Mouse (Mus musculus): ENCODE measurements around the gene Akr1c18. TPM values are rescaled to one million over a fixed set of nuclear protein-coding genes. Genes with fewer than 3 reads are reported as not detected.
"Not testable (repeated sequence)": the region's sequence is repeated elsewhere in the genome, so short reads cannot be mapped to it uniquely, and the experiment has no call there.

Akr1c18 gene
- total RNA-seq (2021): under 1 TPM; 0.66 to 0.79 TPM

DNA sequence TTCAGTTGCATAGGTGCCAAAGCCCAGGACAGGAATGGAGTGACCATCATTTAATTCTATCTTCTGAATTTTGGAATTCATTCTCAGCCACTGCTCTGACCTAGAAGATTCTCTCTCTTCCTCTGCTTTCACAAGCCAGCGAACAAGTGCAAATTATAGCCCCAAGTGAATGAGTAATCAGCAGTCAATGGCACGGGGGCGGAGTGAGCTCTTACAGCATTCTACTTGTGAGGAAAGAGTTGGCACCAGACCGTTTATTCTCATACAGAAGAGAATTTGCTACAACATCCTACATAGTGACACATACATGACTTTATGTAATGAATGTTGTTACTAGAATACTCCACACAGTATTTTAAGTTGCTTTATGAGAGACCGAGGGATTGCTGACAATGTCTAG, at the start of gene Akr1c18:
TSS of gene Akr1c18 (minus strand) at position 137 of the 400 bp plus-strand sequence.
- peak in 1 of 2 experiments; percentile 3 for DNase-seq (ENCODE audit: extremely low spot score in 1 of 2, low spot score in 2 of 2)
- intact Hi-C loops (cut with DNase I): no loop called here

GRCm38 (mm10) chr13:4192511-4192910, 42.1 kb upstream of the Akr1c18 start:
- no peak for DNase-seq (ENCODE audit: extremely low spot score in 1 of 2, low spot score in 2 of 2)
- intact Hi-C loops (cut with DNase I): no loop called here

- intact Hi-C loops (cut with DNase I): no loop called here
- DNase-seq (ENCODE audit: extremely low spot score in 1 of 2, low spot score in 2 of 2): no peak
Observed at GRCm38 (mm10) chr13:4190904-4191303, 40.5 kb upstream of the Akr1c18 start, which contains the start of gene Akr1c13. TSS of gene Akr1c13 (plus strand) at chr13:4191150.

DNA sequence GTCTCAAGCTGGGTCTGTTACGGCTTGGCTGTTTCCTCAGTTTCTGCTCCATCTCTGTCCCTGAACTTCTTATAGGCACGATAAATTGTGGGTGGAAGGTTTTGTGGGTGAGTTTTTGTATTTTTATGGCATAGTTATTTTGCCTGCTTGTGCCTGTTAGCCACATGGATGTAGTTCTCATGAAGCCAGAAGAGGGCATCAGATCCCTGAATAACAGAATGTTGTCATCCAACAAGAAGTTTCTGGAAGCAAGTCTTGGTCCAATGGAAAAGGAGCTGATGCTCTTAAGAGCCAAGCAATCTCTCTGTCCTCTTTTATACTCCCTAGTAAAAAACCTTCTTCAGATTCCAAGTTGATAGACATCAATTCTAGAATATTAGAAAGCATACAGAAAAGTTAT, 37.7 kb upstream of the Akr1c18 start:
- intact Hi-C loops (cut with DNase I): loop anchor here (5.0 kb wide), 2 partner anchors 94 to 424 kb away; no protein-coding TSS in a partner anchor
- DNase-seq (ENCODE audit: extremely low spot score in 1 of 2, low spot score in 2 of 2): peak in 1 of 2 experiments; percentile 23

GRCm38 (mm10) chr13:4186641-4187411, 36.4 kb upstream of the Akr1c18 start:
- intact Hi-C loops (cut with DNase I): loop anchor here (5.0 kb wide), 2 partner anchors 95 to 425 kb away; no protein-coding TSS in a partner anchor
- DNase-seq (ENCODE audit: extremely low spot score in 1 of 2, low spot score in 2 of 2): not testable (repeated sequence)

- no peak for DNase-seq (ENCODE audit: extremely low spot score in 1 of 2, low spot score in 2 of 2)
- intact Hi-C loops (cut with DNase I): no loop called here
Observed at GRCm38 (mm10) chr13:4183116-4183515, 32.7 kb upstream of the Akr1c18 start.

DNA sequence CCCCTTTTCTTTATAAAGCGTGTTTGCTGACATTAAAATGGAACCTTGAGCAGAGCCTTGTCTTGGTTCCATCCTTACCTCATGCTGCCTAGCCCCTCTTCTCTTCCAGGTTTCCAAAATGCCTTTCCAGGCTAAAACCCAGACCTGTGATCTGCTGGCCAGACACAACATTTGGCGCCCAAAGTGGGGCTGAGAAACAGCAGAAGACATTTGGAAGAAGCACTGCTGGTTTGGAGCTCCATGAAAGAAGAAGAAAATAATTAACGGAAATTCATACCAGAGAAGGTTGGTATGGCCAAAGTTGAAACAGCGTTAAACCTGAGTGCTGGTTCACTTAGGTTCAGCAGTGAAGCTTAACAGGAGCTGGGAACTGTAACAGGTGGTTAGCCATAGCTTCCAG, 30.9 kb upstream of the Akr1c18 start:
- intact Hi-C loops (cut with DNase I); DNase-seq (ENCODE audit: extremely low spot score in 1 of 2, low spot score in 2 of 2): not testable (repeated sequence)

GRCm38 (mm10) chr13:4172978-4173377, 22.5 kb upstream of the Akr1c18 start:
- intact Hi-C loops (cut with DNase I): no loop called here
- no peak for DNase-seq (ENCODE audit: extremely low spot score in 1 of 2, low spot score in 2 of 2)

GRCm38 (mm10) chr13:4168006-4168405, 17.6 kb upstream of the Akr1c18 start:
- DNase-seq (ENCODE audit: extremely low spot score in 1 of 2, low spot score in 2 of 2): no peak
- intact Hi-C loops (cut with DNase I): no loop called here

DNA sequence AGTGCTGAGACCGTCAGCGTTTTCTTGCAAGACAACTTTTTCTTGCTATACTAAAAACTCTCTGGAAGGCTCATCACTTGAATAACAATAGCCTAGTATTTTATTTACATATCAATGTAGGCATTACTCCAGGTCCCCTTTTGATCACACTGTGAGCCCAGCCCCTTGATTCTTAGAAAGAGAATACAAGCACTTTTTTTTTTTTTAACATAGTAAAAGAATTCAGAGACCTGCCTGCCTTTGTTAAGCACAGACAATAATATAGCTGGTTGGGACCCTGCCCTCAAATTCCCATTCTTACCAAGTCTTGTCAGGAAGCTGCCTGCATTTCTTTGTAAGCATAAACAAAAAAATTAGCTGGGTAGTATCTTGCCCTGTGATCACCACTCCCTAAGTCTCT, 4.8 kb upstream of the Akr1c18 start:
- DNase-seq (ENCODE audit: extremely low spot score in 1 of 2, low spot score in 2 of 2): no peak
- intact Hi-C loops (cut with DNase I): no loop called here

- no peak for DNase-seq (ENCODE audit: extremely low spot score in 1 of 2, low spot score in 2 of 2)
- intact Hi-C loops (cut with DNase I): no loop called here
Observed at GRCm38 (mm10) chr13:4153593-4153992, 3.1 kb upstream of the Akr1c18 start.

- intact Hi-C loops (cut with DNase I): no loop called here
- DNase-seq (ENCODE audit: extremely low spot score in 1 of 2, low spot score in 2 of 2): no peak
Observed at GRCm38 (mm10) chr13:4152908-4153307, 2.5 kb upstream of the Akr1c18 start.

DNA sequence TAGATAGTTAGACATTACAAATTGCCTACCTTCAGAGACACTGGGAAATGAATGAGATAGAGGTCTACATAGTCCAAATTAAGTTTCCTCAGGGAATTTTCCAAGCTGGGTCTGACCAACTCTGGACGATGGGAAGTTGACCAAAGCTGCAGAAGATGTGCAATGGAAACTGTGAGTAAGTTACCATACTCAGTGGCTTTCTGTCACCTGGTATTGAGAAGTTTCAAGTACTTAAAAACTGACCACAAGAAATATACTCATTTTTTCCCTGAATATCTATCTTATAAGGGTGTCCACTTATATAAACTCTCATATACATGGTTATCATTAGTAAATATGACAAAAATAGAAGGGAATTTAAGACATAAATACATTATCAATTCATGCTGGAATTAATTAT, 6.2 kb downstream of the Akr1c18 start:
- intact Hi-C loops (cut with DNase I): no loop called here

DNA sequence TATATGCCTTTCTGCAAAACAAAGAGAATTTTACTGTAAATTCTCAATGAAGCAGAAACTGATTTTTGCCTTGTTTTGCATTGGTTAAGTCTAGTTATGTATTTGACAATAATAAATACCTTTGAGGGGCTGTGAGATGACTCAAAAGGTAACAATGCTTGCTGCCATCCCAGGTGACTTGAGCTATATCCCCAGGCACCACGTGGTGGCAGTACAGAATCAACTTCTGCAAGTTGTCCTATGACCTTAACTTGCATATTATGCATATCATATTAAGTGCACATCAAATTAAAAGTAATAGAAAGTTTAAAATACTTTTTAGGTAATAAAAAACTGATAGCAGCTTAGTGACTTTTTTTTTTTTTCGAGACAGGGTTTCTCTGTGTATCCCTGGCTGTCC, 17.4 kb downstream of the Akr1c18 start:
- DNase-seq (ENCODE audit: extremely low spot score in 1 of 2, low spot score in 2 of 2): peak in 1 of 2 experiments; percentile 19
- intact Hi-C loops (cut with DNase I): loop anchor here (5.0 kb wide), 1 partner anchor 149 kb away; no protein-coding TSS in a partner anchor

More for the DNA sequence above, 6.2 kb downstream of the Akr1c18 start:
- DNase-seq (ENCODE audit: extremely low spot score in 1 of 2, low spot score in 2 of 2): no peak

DNA sequence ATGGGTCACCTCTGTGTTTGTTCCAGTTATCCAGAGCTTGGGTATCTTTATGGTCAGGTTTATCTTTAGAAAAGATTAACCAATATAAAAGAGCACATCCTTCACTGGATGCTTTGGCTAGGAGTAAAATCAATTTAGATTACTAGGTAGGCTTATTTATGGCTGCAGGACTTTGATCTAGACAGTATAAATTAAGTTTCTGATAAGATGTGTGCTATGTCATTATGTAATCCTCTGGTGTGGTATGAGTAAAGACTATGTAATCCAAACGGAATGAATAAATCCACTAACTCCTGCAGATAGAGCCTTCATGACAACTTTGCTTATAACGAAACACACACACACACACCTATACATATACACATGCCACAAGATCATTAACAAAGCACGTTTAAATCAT, 18.7 kb downstream of the Akr1c18 start:
- intact Hi-C loops (cut with DNase I): loop anchor here (5.0 kb wide), 1 partner anchor 151 kb away; no protein-coding TSS in a partner anchor
- DNase-seq (ENCODE audit: extremely low spot score in 1 of 2, low spot score in 2 of 2): no peak

- intact Hi-C loops (cut with DNase I): loop anchor here (5.0 kb wide), 1 partner anchor 151 kb away; no protein-coding TSS in a partner anchor
- no peak for DNase-seq (ENCODE audit: extremely low spot score in 1 of 2, low spot score in 2 of 2)
Observed at GRCm38 (mm10) chr13:4131317-4131716, 19.1 kb downstream of the Akr1c18 start.

GRCm38 (mm10) chr13:4129100-4129499, 21.4 kb downstream of the Akr1c18 start:
- intact Hi-C loops (cut with DNase I): no loop called here
- peak in 1 of 2 experiments; percentile 20 for DNase-seq (ENCODE audit: extremely low spot score in 1 of 2, low spot score in 2 of 2)

- intact Hi-C loops (cut with DNase I); DNase-seq (ENCODE audit: extremely low spot score in 1 of 2, low spot score in 2 of 2): not testable (repeated sequence)
Observed at GRCm38 (mm10) chr13:4125846-4126245, 24.6 kb downstream of the Akr1c18 start.

DNA sequence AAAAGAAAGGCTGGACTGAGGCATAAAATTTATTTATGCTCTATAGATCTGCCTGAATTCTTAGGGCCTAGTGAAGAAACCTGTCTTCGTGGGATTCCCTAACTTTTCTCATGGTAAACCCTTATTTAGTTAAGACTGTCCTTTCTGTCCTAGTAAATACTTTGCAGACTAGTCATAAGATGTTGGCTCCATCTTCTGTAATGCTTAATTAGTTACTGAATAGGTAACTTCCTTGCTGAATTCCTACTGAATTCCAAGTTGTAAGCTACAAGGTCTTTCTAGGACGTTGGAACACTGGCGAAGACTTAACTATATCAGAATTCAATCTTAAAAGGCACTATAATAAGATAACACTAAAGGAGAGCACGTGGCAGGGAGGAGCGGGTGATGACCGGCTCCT, 26.0 kb downstream of the Akr1c18 start:
- intact Hi-C loops (cut with DNase I): not testable (repeated sequence)

DNA sequence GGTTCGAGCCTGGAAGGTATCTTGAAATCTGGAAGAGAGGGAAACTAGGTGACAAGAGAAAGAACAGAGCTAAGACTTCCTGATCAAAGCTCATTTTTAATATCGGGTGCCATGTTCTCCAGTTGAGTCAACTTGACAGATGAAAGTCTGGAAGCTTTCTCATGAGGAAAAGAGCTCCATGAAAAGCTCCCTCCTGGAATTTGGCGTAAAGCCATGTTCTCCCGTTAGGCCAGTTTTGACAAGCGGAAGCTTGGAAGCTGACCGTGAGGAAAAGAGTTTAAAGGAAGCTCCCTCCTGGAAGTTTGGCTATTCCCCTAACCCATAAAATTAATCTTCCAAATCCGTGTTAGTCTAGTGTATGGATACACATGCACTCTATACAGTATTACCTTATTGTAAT, 27.3 kb downstream of the Akr1c18 start:
- DNase-seq (ENCODE audit: extremely low spot score in 1 of 2, low spot score in 2 of 2): no peak
- intact Hi-C loops (cut with DNase I): no loop called here

More for the DNA sequence above, 26.0 kb downstream of the Akr1c18 start:
- not testable (repeated sequence) for DNase-seq (ENCODE audit: extremely low spot score in 1 of 2, low spot score in 2 of 2)

All from left cerebral cortex, postnatal 10 days (tissue).